Mouse (Mus musculus) layer of hippocampus, adult 2 months (tissue): Measurements from ENCODE around the gene Vmn1r155. TPM values are rescaled to one million over a fixed set of nuclear protein-coding genes. Genes with fewer than 3 reads are reported as not detected.
"Not testable (repeated sequence)": the region's sequence is repeated elsewhere in the genome, so short reads cannot be mapped to it uniquely, and the experiment has no call there.

Experiments used
- DNase-seq, 2 experiments: peaks; one replicate each; pipeline ENCODE4 v3.0.0; 2022; ENCODE audit warnings: low spot score in 2 of 2
- H3K27ac ChIP-seq: fragments of 200-600 bp; 2 replicates; pipeline ENCODE4 v1.8.1; 2022
- H3K4me3 ChIP-seq: fragments of 200-600 bp; 2 replicates; pipeline ENCODE4 v1.8.1; 2022; ENCODE audit warnings: mild to moderate bottlenecking
- long read RNA-seq, 2 experiments: library from polyadenylated mRNA; stranded (forward); transcript quantifications; one replicate each; pipeline ENCODE4 v2.0.0; 2021; ENCODE audit warnings: borderline mapping rate in 2 of 2
- total RNA-seq, 2 experiments: library from RNA; stranded (reverse); gene quantifications; 2 replicates each; pipeline ENCODE4 v1.2.3; 2021

Gene Vmn1r155
- not detected for total RNA-seq
- long read RNA-seq, experiment 1 = 0 reads
- long read RNA-seq, experiment 2 = 0 reads

DNA sequence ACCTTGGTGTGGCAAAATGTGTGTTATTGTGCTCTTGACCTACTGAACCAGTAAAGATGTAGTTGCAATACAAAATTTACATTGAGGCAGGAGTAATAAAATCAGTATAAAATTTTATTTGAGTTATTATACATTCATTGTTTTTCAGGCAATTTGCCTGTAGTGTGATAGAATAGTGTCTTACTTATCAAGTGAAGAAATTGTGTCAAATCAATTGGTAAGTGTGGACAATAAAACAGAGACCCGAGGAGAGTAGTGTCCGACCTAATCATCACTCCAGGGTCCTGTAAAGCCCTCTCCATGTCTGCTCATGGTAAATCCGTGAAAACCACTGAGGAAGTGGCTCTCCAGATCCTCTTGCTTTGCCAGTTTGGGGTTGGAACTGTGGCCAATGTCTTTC, at the start of gene Vmn1r155:
Gene Vmn1r155, plus strand, starts transcription at position 301 of the 400 bp plus-strand sequence.
- DNase-seq, H3K4me3 ChIP-seq, H3K27ac ChIP-seq: not testable (repeated sequence)

DNA sequence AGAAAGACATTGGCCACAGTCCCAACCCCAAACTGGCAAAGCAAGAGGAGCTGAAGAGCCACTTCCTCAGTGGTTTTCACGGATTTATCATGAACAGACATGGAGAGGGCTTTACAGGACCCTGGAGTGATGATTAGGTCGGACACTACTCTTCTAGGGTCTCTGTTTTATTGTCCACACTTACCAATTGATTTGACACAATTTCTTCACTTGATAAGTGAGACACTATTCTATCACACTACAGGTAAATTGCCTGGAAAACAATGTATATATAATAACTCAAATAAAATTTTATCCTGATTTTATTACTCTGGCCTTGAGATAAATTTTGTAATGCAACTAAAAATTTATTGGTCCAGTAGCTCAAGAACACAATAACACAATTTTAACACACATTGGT, 34.4 kb downstream of the Vmn1r155 start, which contains the start of gene Gm8693:
Gene Gm8693, minus strand, starts transcription at position 101 of the 400 bp plus-strand sequence.
- not testable (repeated sequence) for H3K27ac ChIP-seq, H3K4me3 ChIP-seq, DNase-seq

Other genes with a start within 250 kb of the Vmn1r155 start
- not detected for gene Vmn1r148, start 244.4 kb upstream of the Vmn1r155 start, total RNA-seq
- gene Vmn1r149, start 219.8 kb upstream of the Vmn1r155 start, total RNA-seq = not detected
- not detected for gene Gm10665, start 193.9 kb upstream of the Vmn1r155 start, total RNA-seq
- not detected for gene Vmn1r151, start 158.3 kb upstream of the Vmn1r155 start, total RNA-seq
- not detected for gene Vmn1r152, start 135.1 kb upstream of the Vmn1r155 start, total RNA-seq
- gene Gm8677, start 123.1 kb upstream of the Vmn1r155 start, total RNA-seq = not detected
- gene Gm4201, start 92.7 kb upstream of the Vmn1r155 start, total RNA-seq = not detected
- not detected for gene Gm4565, start 69.9 kb upstream of the Vmn1r155 start, total RNA-seq
- not detected for gene Gm8693, start 34.3 kb downstream of the Vmn1r155 start, total RNA-seq
- not detected for gene Gm4567, start 61.7 kb downstream of the Vmn1r155 start, total RNA-seq
- gene Vmn1r157, start 103.7 kb downstream of the Vmn1r155 start, total RNA-seq = not detected
- gene Vmn1r158, start 132.8 kb downstream of the Vmn1r155 start, total RNA-seq = not detected
- gene Vmn1r159, start 185.6 kb downstream of the Vmn1r155 start, total RNA-seq = not detected
- not detected for gene Vmn1r160, start 213.2 kb downstream of the Vmn1r155 start, total RNA-seq